Mouse (Mus musculus) kidney, embryonic 16.5 days (tissue): ENCODE measurements around the gene Enkur. TPM values are rescaled to one million over a fixed set of nuclear protein-coding genes. Genes with fewer than 3 reads are reported as not detected.

Experiments used
- ATAC-seq: fragments of 200-750 bp; cut with Nextera tagmentation; 2 replicates; pipeline ENCODE4 v1.8.0; 2017; ENCODE audit warnings: moderate TSS enrichment; ENCODE audit not compliant: low FRiP score, low TSS enrichment
- H3K27ac ChIP-seq: fragments of 300-500 bp; sonication (generic); 2 replicates; pipeline ENCODE4 v1.5.1; 2014; ENCODE audit warnings: low read length
- H3K27me3 ChIP-seq: fragments of 300-500 bp; sonication (generic); 2 replicates; pipeline ENCODE4 v1.6.1; 2014; ENCODE audit warnings: low read length, control low read depth, mixed read lengths; ENCODE audit not compliant: insufficient read depth
- H3K36me3 ChIP-seq: fragments of 300-500 bp; sonication (generic); 2 replicates; pipeline ENCODE4 v1.6.1; 2014; ENCODE audit warnings: low read length, control low read depth, mixed read lengths; ENCODE audit not compliant: insufficient read depth
- H3K4me1 ChIP-seq: fragments of 300-500 bp; sonication (generic); 2 replicates; pipeline ENCODE4 v1.6.1; 2014; ENCODE audit warnings: low read length, control low read depth, mixed read lengths; ENCODE audit not compliant: insufficient read depth
- H3K4me2 ChIP-seq: fragments of 300-500 bp; sonication (generic); replicated peaks from 2 replicates; pipeline ENCODE4 v1.6.1; 2014; ENCODE audit warnings: low read depth, low read length
- H3K4me3 ChIP-seq: fragments of 300-500 bp; sonication (generic); 2 replicates; pipeline ENCODE4 v1.5.1; 2014; ENCODE audit warnings: mild to moderate bottlenecking, low read length
- H3K9ac ChIP-seq: fragments of 300-500 bp; sonication (generic); replicated peaks from 2 replicates; pipeline ENCODE4 v1.6.1; 2014; ENCODE audit warnings: low read length
- H3K9me3 ChIP-seq: fragments of 300-500 bp; sonication (generic); 2 replicates; pipeline ENCODE4 v1.6.1; 2016; ENCODE audit warnings: low read length, control low read depth
- WGBS: fragments of 180-500 bp; shearing (Covaris S2); extraction: QIAGEN DNeasy Blood & Tissue Kit; methylation state at CpG from one replicate; pipeline ENCODE4 v1.1.7; 2014; 5-methylcytosine and 5-hydroxymethylcytosine counted together
- polyA plus RNA-seq: library from polyadenylated mRNA; unstranded; fragments of >200 nt; fragmentation: Nextera tagmentation; extraction: Ambion mirVana; gene quantifications from 2 replicates; pipeline ENCODE4 v1.2.1, GENCODE M21; 2015

The Enkur gene
- polyA plus RNA-seq, 1 experiment from 2014 or later, result 0.29 TPM

- ATAC-seq, result no peak
- H3K36me3 ChIP-seq, result no peaks in the 10 kb centered on the region
- no peak overlapping the region for H3K4me3 ChIP-seq
- H3K27me3 ChIP-seq, result no peaks in the 10 kb centered on the region
- no peaks in the 10 kb centered on the region for H3K4me1 ChIP-seq
- no peaks in the 10 kb centered on the region for H3K9me3 ChIP-seq
- H3K27ac ChIP-seq, result no peak overlapping the region
- no peak overlapping the region for H3K4me2 ChIP-seq
- 80% methylated on average over 3 of the region's 3 CpGs for WGBS
- H3K9ac ChIP-seq, result no peak overlapping the region
Measured at GRCm38 (mm10) chr2:21231147-21231546, 26.0 kb upstream of the Enkur start.

- no peaks in the 10 kb centered on the region for H3K4me1 ChIP-seq
- no peak overlapping the region for H3K27ac ChIP-seq
Measured at GRCm38 (mm10) chr2:21230276-21230675, 25.1 kb upstream of the Enkur start.

GRCm38 (mm10) chr2:21222453-21223384 lies 17.6 kb upstream of the Enkur start:
- Histone ChIP-seq H3K27me3 (no peaks in the 10 kb centered on the region), H3K4me3 (no peak overlapping the region), H3K27ac (no peak overlapping the region), H3K4me1 (no peaks in the 10 kb centered on the region), H3K9me3 (no peaks in the 10 kb centered on the region), H3K9ac (no peak overlapping the region), H3K36me3 (no peaks in the 10 kb centered on the region), H3K4me2 (no peak overlapping the region)
- ATAC-seq, result no peak
- 89% methylated on average over 9 of the region's 9 CpGs for WGBS

More at GRCm38 (mm10) chr2:21230276-21230675, 25.1 kb upstream of the Enkur start:
- WGBS, result 73% methylated on average over 2 of the region's 2 CpGs
- Histone ChIP-seq H3K27me3 (no peaks in the 10 kb centered on the region), H3K9me3 (no peaks in the 10 kb centered on the region), H3K4me3 (no peak overlapping the region), H3K36me3 (no peaks in the 10 kb centered on the region), H3K4me2 (no peak overlapping the region), H3K9ac (no peak overlapping the region)
- ATAC-seq, result no peak

GRCm38 (mm10) chr2:21215284-21215683 lies 10.1 kb upstream of the Enkur start:
- Histone ChIP-seq H3K4me3 (no peak overlapping the region), H3K4me1 (no peaks in the 10 kb centered on the region), H3K4me2 (no peak overlapping the region), H3K9ac (no peak overlapping the region), H3K27me3 (no peaks in the 10 kb centered on the region), H3K9me3 (no peaks in the 10 kb centered on the region), H3K27ac (no peak overlapping the region), H3K36me3 (no peaks in the 10 kb centered on the region)
- no peak for ATAC-seq
- WGBS, result 98% methylated on average over 2 of the region's 2 CpGs

GRCm38 (mm10) chr2:21214322-21214721 lies 9.2 kb upstream of the Enkur start:
- Histone ChIP-seq H3K4me1 (no peaks in the 10 kb centered on the region), H3K4me3 (no peak overlapping the region), H3K9ac (no peak overlapping the region), H3K9me3 (no peaks in the 10 kb centered on the region), H3K27ac (no peak overlapping the region), H3K4me2 (no peak overlapping the region), H3K36me3 (no peaks in the 10 kb centered on the region), H3K27me3 (no peaks in the 10 kb centered on the region)
- ATAC-seq, result no peak

GRCm38 (mm10) chr2:21211361-21211760 lies 6.2 kb upstream of the Enkur start:
- no peaks in the 10 kb centered on the region for H3K36me3 ChIP-seq
- no peak for ATAC-seq
- no peaks in the 10 kb centered on the region for H3K27me3 ChIP-seq
- 60% methylated on average over 6 of the region's 6 CpGs for WGBS
- H3K9ac ChIP-seq, result no peak overlapping the region
- no peaks in the 10 kb centered on the region for H3K9me3 ChIP-seq
- H3K27ac ChIP-seq, result no peak overlapping the region
- no peak overlapping the region for H3K4me2 ChIP-seq
- H3K4me1 ChIP-seq, result no peaks in the 10 kb centered on the region
- H3K4me3 ChIP-seq, result no peak overlapping the region

- 40% methylated on average over 6 of the region's 6 CpGs for WGBS
- Histone ChIP-seq H3K4me2 (peak overlapping the region; percentile 74), H3K9me3 (no peaks in the 10 kb centered on the region), H3K4me3 (peak overlapping the region; percentile 78), H3K4me1 (peaks cover 7% of the 10 kb centered on the region), H3K36me3 (no peaks in the 10 kb centered on the region), H3K27me3 (no peaks in the 10 kb centered on the region), H3K9ac (peak overlapping the region; percentile 78), H3K27ac (no peak overlapping the region)
- no peak for ATAC-seq
Measured at GRCm38 (mm10) chr2:21206278-21206677, 1.1 kb upstream of the Enkur start.

GRCm38 (mm10) chr2:21205831-21206159 lies 630 bp upstream of the Enkur start:
- H3K27me3 ChIP-seq, result no peaks in the 10 kb centered on the region
- H3K27ac ChIP-seq, result peak overlapping the region; percentile 60; the same call in 1 of the 2 replicates
- peak overlapping the region; percentile 74 for H3K4me2 ChIP-seq
- H3K36me3 ChIP-seq, result no peaks in the 10 kb centered on the region
- H3K9ac ChIP-seq, result peak overlapping the region; percentile 78
- H3K4me1 ChIP-seq, result peaks cover 7% of the 10 kb centered on the region
- peak; percentile 92 for ATAC-seq
- peak overlapping the region; percentile 78 for H3K4me3 ChIP-seq
- no peaks in the 10 kb centered on the region for H3K9me3 ChIP-seq
- 0% methylated on average over 19 of the region's 19 CpGs for WGBS

- Histone ChIP-seq H3K27ac (no peak overlapping the region), H3K9ac (no peak overlapping the region), H3K4me3 (no peak overlapping the region), H3K9me3 (no peaks in the 10 kb centered on the region), H3K4me2 (no peak overlapping the region), H3K27me3 (no peaks in the 10 kb centered on the region), H3K4me1 (peaks cover 7% of the 10 kb centered on the region), H3K36me3 (no peaks in the 10 kb centered on the region)
- ATAC-seq, result no peak
- 86% methylated on average over 2 of the region's 2 CpGs for WGBS
Measured at GRCm38 (mm10) chr2:21202754-21203153, 2.4 kb downstream of the Enkur start.

- no peak for ATAC-seq
- Histone ChIP-seq H3K9ac (no peak overlapping the region), H3K9me3 (peaks cover 3% of the 10 kb centered on the region; the same call in 1 of the 2 replicates), H3K4me3 (no peak overlapping the region), H3K27ac (no peak overlapping the region), H3K4me2 (no peak overlapping the region), H3K27me3 (no peaks in the 10 kb centered on the region), H3K36me3 (no peaks in the 10 kb centered on the region), H3K4me1 (no peaks in the 10 kb centered on the region)
- 57% methylated on average over 3 of the region's 3 CpGs for WGBS
Measured at GRCm38 (mm10) chr2:21199051-21199450, 6.1 kb downstream of the Enkur start.
